Mouse (Mus musculus) CH12.LX (cell line): ENCODE data around the gene Cops7a. TPM values are rescaled to one million over a fixed set of nuclear protein-coding genes. Genes with fewer than 3 reads are reported as not detected.

Experiments used
- DNase-seq: peaks from one replicate; pipeline ENCODE4 v3.0.0-alpha.2; 2013; ENCODE audit errors: extremely low read depth
- H3K27ac ChIP-seq: 2 replicates; pipeline ENCODE4 v1.5.1; 2012; ENCODE audit warnings: low read depth, mild to moderate bottlenecking, control low read depth, moderate library complexity; ENCODE audit not compliant: insufficient read depth
- H3K27me3 ChIP-seq: replicated peaks from 2 replicates; pipeline ENCODE3; 2012; ENCODE audit warnings: inconsistent platforms
- H3K36me3 ChIP-seq, 2 experiments: replicated peaks in 1 of 2; 2 replicates each; pipeline versions ENCODE3 to v1.6.1; 2012; ENCODE audit warnings: inconsistent platforms in 1 of 2, low read length in 1 of 2, mild to moderate bottlenecking in 1 of 2, mixed read lengths in 1 of 2, moderate library complexity in 1 of 2; ENCODE audit not compliant: control insufficient read depth in 1 of 2, insufficient read depth in 1 of 2
- H3K4me1 ChIP-seq, 2 experiments: 2 replicates each; pipeline ENCODE4 v1.6.1; 2012; ENCODE audit warnings: inconsistent platforms in 1 of 2, moderate library complexity in 1 of 2; ENCODE audit not compliant: insufficient read depth in 2 of 2, control insufficient read depth in 1 of 2
- H3K4me2 ChIP-seq: 2 replicates; pipeline ENCODE4 v1.6.1; 2012; ENCODE audit warnings: low read depth, mild to moderate bottlenecking, control low read depth; ENCODE audit not compliant: poor library complexity, insufficient read depth, severe bottlenecking
- H3K4me3 ChIP-seq, 3 experiments: fragments of 150-350 bp in 1 of 3; sonication (generic) in 1 of 3; replicated peaks in 1 of 3; 2 replicates each; pipeline versions ENCODE3 to v1.5.1; 2011 to 2012; ENCODE audit warnings: low read depth in 2 of 3, low read length in 2 of 3, mild to moderate bottlenecking in 2 of 3, moderate library complexity in 2 of 3, control low read depth in 1 of 3, improper control_type of control experiment in 1 of 3, inconsistent platforms in 1 of 3, mixed read lengths in 1 of 3; ENCODE audit not compliant: poor library complexity in 1 of 3
- H3K79me2 ChIP-seq: replicated peaks from 2 replicates; pipeline ENCODE4 v1.6.1; 2012; ENCODE audit warnings: mild to moderate bottlenecking, moderate library complexity; ENCODE audit not compliant: control insufficient read depth, poor library complexity, insufficient read depth, severe bottlenecking; ENCODE audit errors: extremely low read depth
- H3K9ac ChIP-seq: 2 replicates; pipeline ENCODE4 v1.6.1; 2012; ENCODE audit warnings: low read depth, mild to moderate bottlenecking, control low read depth, moderate library complexity; ENCODE audit not compliant: insufficient read depth
- H3K9me3 ChIP-seq: replicated peaks from 2 replicates; pipeline ENCODE3; 2012; ENCODE audit warnings: low read length, inconsistent platforms, mixed read lengths
- BHLHE40 ChIP-seq: IDR thresholded peaks from 2 replicates; pipeline ENCODE4 v1.6.1; 2011; ENCODE audit warnings: mild to moderate bottlenecking, low read depth, low read length, improper control_type of control experiment
- CTCF ChIP-seq, 2 experiments: IDR thresholded peaks in 1 of 2; conservative IDR thresholded peaks in 1 of 2; 2 replicates each; pipeline ENCODE4 v1.5.1; 2011 to 2012; ENCODE audit warnings: low read depth in 2 of 2, low read length in 2 of 2, improper control_type of control experiment in 1 of 2, inconsistent platforms in 1 of 2, mild to moderate bottlenecking in 1 of 2, moderate library complexity in 1 of 2
- ELF1 ChIP-seq: IDR thresholded peaks from 2 replicates; pipeline ENCODE4 v1.6.1; 2014; ENCODE audit warnings: low read depth, mild to moderate bottlenecking, inconsistent platforms, low read length, improper control_type of control experiment
- EP300 ChIP-seq: IDR thresholded peaks from 2 replicates; pipeline ENCODE4 v1.6.1; 2011; ENCODE audit warnings: low read length, improper control_type of control experiment
- ETS1 ChIP-seq: conservative IDR thresholded peaks from 2 replicates; pipeline ENCODE4 v1.6.1; 2012; ENCODE audit warnings: low read depth, mild to moderate bottlenecking, inconsistent platforms, low read length, improper control_type of control experiment, moderate library complexity
- IRF4 ChIP-seq: IDR thresholded peaks from 2 replicates; pipeline ENCODE4 v1.6.1; 2014; ENCODE audit warnings: low read depth, mild to moderate bottlenecking, inconsistent platforms, low read length, improper control_type of control experiment
- JUND ChIP-seq: conservative IDR thresholded peaks from 2 replicates; pipeline ENCODE4 v1.6.1; 2011; ENCODE audit warnings: low read depth, low read length, improper control_type of control experiment
- MAZ ChIP-seq: IDR thresholded peaks from 2 replicates; pipeline ENCODE4 v1.6.1; 2012; ENCODE audit warnings: low read depth, mild to moderate bottlenecking, inconsistent platforms, low read length, improper control_type of control experiment, moderate library complexity
- MEF2A ChIP-seq: IDR thresholded peaks from 2 replicates; pipeline ENCODE4 v1.6.1; 2014; ENCODE audit warnings: low read depth, mild to moderate bottlenecking, inconsistent platforms, low read length, improper control_type of control experiment, borderline replicate concordance
- MYC ChIP-seq: IDR thresholded peaks from 2 replicates; pipeline ENCODE4 v1.6.1; 2011; ENCODE audit warnings: low read depth, mild to moderate bottlenecking, improper control_type of control experiment, low read length
- NRF1 ChIP-seq: IDR thresholded peaks from 2 replicates; pipeline ENCODE4 v1.6.1; 2014; ENCODE audit warnings: low read depth, mild to moderate bottlenecking, inconsistent platforms, low read length, improper control_type of control experiment, moderate library complexity
- POLR2A ChIP-seq: IDR thresholded peaks from 2 replicates; pipeline ENCODE4 v1.6.1; 2011; ENCODE audit warnings: low read depth, mild to moderate bottlenecking, improper control_type of control experiment, low read length
- POLR2AphosphoS2 ChIP-seq: IDR thresholded peaks from 2 replicates; pipeline ENCODE4 v1.6.1; 2011; ENCODE audit warnings: low read depth, low read length, improper control_type of control experiment
- RAD21 ChIP-seq: IDR thresholded peaks from 2 replicates; pipeline ENCODE4 v1.6.1; 2011; ENCODE audit warnings: low read depth, mild to moderate bottlenecking, low read length, improper control_type of control experiment, moderate library complexity
- SIN3A ChIP-seq: IDR thresholded peaks from 2 replicates; pipeline ENCODE4 v1.6.1; 2012; ENCODE audit warnings: low read length, improper control_type of control experiment, inconsistent platforms
- TBP ChIP-seq: conservative IDR thresholded peaks from 2 replicates; pipeline ENCODE4 v1.6.1; 2011; ENCODE audit warnings: low read depth, low read length, improper control_type of control experiment
- ZKSCAN1 ChIP-seq: IDR thresholded peaks from 2 replicates; pipeline ENCODE4 v1.6.1; 2012; ENCODE audit warnings: low read depth, inconsistent platforms, low read length, improper control_type of control experiment, borderline replicate concordance
- ZNF384 ChIP-seq: IDR thresholded peaks from 2 replicates; pipeline ENCODE4 v1.6.1; 2012; ENCODE audit warnings: low read depth, low read length, improper control_type of control experiment, inconsistent platforms
- dilution Hi-C: fragments of 300-500 bp; cut with MboI; formaldehyde crosslinking; loops from 2 replicates; pipeline ENCODE4 v1.14.3; 2020; ENCODE audit warnings: low sequenced_read_pairs; ENCODE audit not compliant: extremely low pct_unique_long_range_greater_than_20kb, extremely low pct_ligation_motif_present
- in situ Hi-C: fragments of 300-500 bp; cut with MboI; formaldehyde crosslinking; loops from 3 replicates; pipeline ENCODE4 v1.14.3; 2019; ENCODE audit warnings: low sequenced_read_pairs, low pct_ligation_motif_present, low pct_unique_long_range_greater_than_20kb, mixed read lengths
- polyA plus RNA-seq: library from polyadenylated mRNA; unstranded; fragments of >175 nt; gene quantifications from 2 replicates; pipeline ENCODE4 v1.2.1, GENCODE M21; 2012; ENCODE audit warnings: low read depth; ENCODE audit not compliant: insufficient read length
- total RNA-seq, 2 experiments: library from RNA; depleted of rRNA; stranded (reverse); fragments of 300-350 nt in 1 of 2; fragments of >200 nt in 1 of 2; gene quantifications; 2 replicates each; pipeline ENCODE4 v1.2.3; 2012 to 2014

Gene Cops7a
- total and polyA plus RNA-seq, 3 experiments, result 73.2 to 114 (median 104) TPM

GRCm38 (mm10) chr6:124913721-124914285 lies 51.5 kb downstream of the Cops7a start:
- Histone ChIP-seq H3K27me3 (peaks cover 10% of the 10 kb centered on the region), H3K79me2 (no peaks in the 10 kb centered on the region), H3K27ac (no peak overlapping the region), H3K4me2 (no peak overlapping the region), H3K36me3 (peaks cover 0 to 11% of the 10 kb centered on the region in 2 experiments), H3K9me3 (no peaks in the 10 kb centered on the region), H3K4me1 (peaks cover 8 to 44% of the 10 kb centered on the region in 2 experiments), H3K4me3 (no peak overlapping the region), H3K9ac (no peak overlapping the region)
- DNase-seq, result no peak
- dilution Hi-C loops, result no loop called here
- TF ChIP-seq POLR2AphosphoS2, result no peak
- TF ChIP-seq POLR2A, result no peak
- no peak for TF ChIP-seq RAD21
- TF ChIP-seq MYC, result no peak
- in situ Hi-C loops, result no loop called here

GRCm38 (mm10) chr6:124913214-124913613 lies 52.1 kb downstream of the Cops7a start:
- Histone ChIP-seq H3K4me2 (no peak overlapping the region), H3K79me2 (no peaks in the 10 kb centered on the region), H3K27ac (no peak overlapping the region), H3K4me3 (no peak overlapping the region), H3K4me1 (peaks cover 9 to 43% of the 10 kb centered on the region in 2 experiments), H3K9me3 (no peaks in the 10 kb centered on the region), H3K27me3 (peaks cover 4% of the 10 kb centered on the region), H3K9ac (no peak overlapping the region), H3K36me3 (peaks cover 0 to 11% of the 10 kb centered on the region in 2 experiments)
- dilution Hi-C loops, result no loop called here
- no peak for DNase-seq
- in situ Hi-C loops, result no loop called here
- no peak for TF ChIP-seq JUND
- 0 out of 2 replicates have a peak, but pooled peaks have one; percentile 28 for TF ChIP-seq ELF1

DNA sequence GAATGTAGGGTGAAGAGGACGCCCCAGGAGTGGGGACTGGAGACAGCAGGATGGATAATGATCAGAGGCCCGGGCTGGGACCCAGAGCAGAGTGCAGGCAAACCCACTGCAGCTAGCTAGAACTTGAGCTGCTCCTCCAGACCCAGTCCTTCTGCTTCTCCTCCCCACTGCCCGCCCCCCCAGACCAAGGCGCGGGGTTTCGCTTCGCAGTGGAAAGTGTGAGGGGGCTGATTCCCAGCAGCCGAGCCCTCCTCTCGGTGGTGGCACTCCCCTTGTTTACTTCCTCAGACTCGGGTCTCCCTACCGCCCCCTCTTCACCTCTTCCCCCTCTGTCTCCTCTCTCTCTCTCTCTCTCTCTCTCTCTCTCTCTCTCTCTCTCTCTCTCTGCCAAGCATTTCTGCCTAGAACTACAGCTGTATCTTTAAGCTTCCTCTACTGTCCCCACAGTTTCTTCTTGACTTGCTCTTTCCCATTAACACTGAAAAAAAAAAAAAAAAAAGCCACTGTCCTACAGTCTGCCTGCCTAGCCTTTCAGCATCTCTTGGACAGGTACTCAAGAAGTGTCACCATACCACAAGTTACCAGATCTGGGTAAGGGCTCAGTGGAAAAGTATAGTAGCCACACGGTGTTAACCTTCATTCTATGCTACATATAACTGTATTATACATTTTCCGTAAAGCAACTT lies 53.7 kb downstream of the Cops7a start, which contains the start of gene Lag3:
Gene Lag3 (minus strand): TSS at position 173 of the 686 bp plus-strand sequence.
- peak within 1 kb of the TSS in 1 of 3 experiments; percentile 48 for H3K4me3 ChIP-seq
- no peak within 1 kb of the TSS for H3K27ac ChIP-seq
- dilution Hi-C loops, result no loop called here
- no peak within 1 kb of the TSS for H3K9ac ChIP-seq
- H3K79me2 ChIP-seq, result no peaks in the 10 kb centered on the region
- H3K36me3 ChIP-seq, result peaks cover 0 to 11% of the 10 kb centered on the region in 2 experiments
- H3K27me3 ChIP-seq, result no peaks in the 10 kb centered on the region
- TF ChIP-seq ZNF384, result peak; percentile 83
- 0 out of 2 replicates have a peak, but pooled peaks have one; percentile 22 for TF ChIP-seq MAZ
- TF ChIP-seq BHLHE40, result peak; percentile 65
- TF ChIP-seq EP300, result no peak
- TF ChIP-seq MYC, result no peak
- no peak for TF ChIP-seq POLR2A
- TF ChIP-seq IRF4, result peak; percentile 60
- TF ChIP-seq NRF1, result no peak
- TF ChIP-seq TBP, result no peak
- peak; percentile 63; the same call in 1 of the 2 replicates for TF ChIP-seq ETS1
- 0 out of 2 replicates have a peak, but pooled peaks have one; percentile 11 for TF ChIP-seq MEF2A
- no peak for TF ChIP-seq POLR2AphosphoS2
- peak; percentile 10; the same call in 1 of the 2 replicates for TF ChIP-seq ELF1
- TF ChIP-seq ZKSCAN1, result no peak
- no peak for TF ChIP-seq CTCF (conservative IDR thresholded peaks at IDR 0.05 in 1 of 2, IDR thresholded peaks at IDR 0.05 in 1 of 2; ENCODE audit: low read depth in 2 of 2, low read length in 2 of 2)
- no peak for TF ChIP-seq SIN3A
- H3K9me3 ChIP-seq, result no peaks in the 10 kb centered on the region
- peaks cover 13 to 52% of the 10 kb centered on the region in 2 experiments for H3K4me1 ChIP-seq
- in situ Hi-C loops, result no loop called here
- DNase-seq, result no peak
- H3K4me2 ChIP-seq, result peak within 1 kb of the TSS; percentile 72
